Mouse (Mus musculus) midbrain, embryonic 13.5 days (tissue): ENCODE measurements around the gene Gm28308. TPM values are rescaled to one million over a fixed set of nuclear protein-coding genes. Genes with fewer than 3 reads are reported as not detected.
A peak's percentile ranks its signal among the peaks of the same experiment; 100 is the strongest.

ENCODE experiments used
- ATAC-seq: fragments of 200-750 bp; cut with Nextera tagmentation; 2 replicates; pipeline ENCODE4 v1.8.0; 2017; ENCODE audit warnings: mild to moderate bottlenecking, moderate TSS enrichment, moderate library complexity
- H3K27ac ChIP-seq: fragments of 300-500 bp; sonication (generic); 2 replicates; pipeline ENCODE4 v1.5.1; 2015; ENCODE audit warnings: inconsistent platforms, mild to moderate bottlenecking, moderate library complexity
- H3K27me3 ChIP-seq: fragments of 300-500 bp; sonication (generic); 2 replicates; pipeline ENCODE4 v1.6.1; 2015; ENCODE audit warnings: mild to moderate bottlenecking, inconsistent platforms
- H3K36me3 ChIP-seq: fragments of 300-500 bp; sonication (generic); 2 replicates; pipeline ENCODE4 v1.6.1; 2015; ENCODE audit warnings: mild to moderate bottlenecking, inconsistent platforms
- H3K4me1 ChIP-seq: fragments of 300-500 bp; sonication (generic); replicated peaks from 2 replicates; pipeline ENCODE4 v1.6.1; 2015; ENCODE audit warnings: inconsistent platforms
- H3K4me2 ChIP-seq: fragments of 300-500 bp; sonication (generic); replicated peaks from 2 replicates; pipeline ENCODE4 v1.6.1; 2015; ENCODE audit warnings: moderate library complexity, mild to moderate bottlenecking, inconsistent platforms
- H3K4me3 ChIP-seq: fragments of 300-500 bp; sonication (generic); replicated peaks from 2 replicates; pipeline ENCODE4 v1.5.1; 2015; ENCODE audit warnings: mild to moderate bottlenecking, inconsistent platforms
- H3K9ac ChIP-seq: fragments of 300-500 bp; sonication (generic); replicated peaks from 2 replicates; pipeline ENCODE4 v1.6.1; 2015; ENCODE audit warnings: mild to moderate bottlenecking, inconsistent platforms
- H3K9me3 ChIP-seq: fragments of 300-500 bp; sonication (generic); 2 replicates; pipeline ENCODE4 v1.6.1; 2016; ENCODE audit warnings: mild to moderate bottlenecking, inconsistent platforms
- WGBS: fragments of 180-500 bp; shearing (Covaris S2); methylation state at CpG from one replicate; pipeline ENCODE4 v1.1.7; 2015; 5-methylcytosine and 5-hydroxymethylcytosine counted together
- polyA plus RNA-seq: library from polyadenylated mRNA; unstranded; fragments of >200 nt; fragmentation: Nextera tagmentation; extraction: Ambion mirVana; gene quantifications from 2 replicates; pipeline ENCODE4 v1.2.1, GENCODE M21; 2015

The Gm28308 gene
- polyA plus RNA-seq, 1 experiment from 2014 or later, result not detected

- H3K9me3 ChIP-seq, result no peaks in the 10 kb centered on the region
- H3K36me3 ChIP-seq, result no peaks in the 10 kb centered on the region
- under 1% methylated on average over 14 of the region's 14 CpGs for WGBS
- no peak overlapping the region for H3K4me2 ChIP-seq
- no peak overlapping the region for H3K27ac ChIP-seq
- H3K4me3 ChIP-seq, result no peak overlapping the region
- peaks cover 10% of the 10 kb centered on the region for H3K4me1 ChIP-seq
- H3K27me3 ChIP-seq, result peaks cover 98% of the 10 kb centered on the region
- H3K9ac ChIP-seq, result no peak overlapping the region
- no peak for ATAC-seq
Observed at GRCm38 (mm10) chr6:52162611-52163365, 50.4 kb downstream of the Gm28308 start.

- no peaks in the 10 kb centered on the region for H3K9me3 ChIP-seq
- H3K4me1 ChIP-seq, result peaks cover 10% of the 10 kb centered on the region
- no peak overlapping the region for H3K4me2 ChIP-seq
- no peak overlapping the region for H3K27ac ChIP-seq
- no peaks in the 10 kb centered on the region for H3K36me3 ChIP-seq
- no peak for ATAC-seq
- no peak overlapping the region for H3K4me3 ChIP-seq
- H3K27me3 ChIP-seq, result peaks cover 98% of the 10 kb centered on the region
- H3K9ac ChIP-seq, result no peak overlapping the region
- 3% methylated on average over 1 of the region's 1 CpGs for WGBS
Observed at GRCm38 (mm10) chr6:52162093-52162380, 51.1 kb downstream of the Gm28308 start.

GRCm38 (mm10) chr6:52161336-52162092 is 51.6 kb downstream of the Gm28308 start:
- under 1% methylated on average over 8 of the region's 8 CpGs for WGBS
- no peak for ATAC-seq
- H3K4me1 ChIP-seq, result peaks cover 10% of the 10 kb centered on the region
- H3K9ac ChIP-seq, result no peak overlapping the region
- no peaks in the 10 kb centered on the region for H3K9me3 ChIP-seq
- peaks cover 98% of the 10 kb centered on the region for H3K27me3 ChIP-seq
- no peak overlapping the region for H3K27ac ChIP-seq
- H3K4me2 ChIP-seq, result no peak overlapping the region
- no peaks in the 10 kb centered on the region for H3K36me3 ChIP-seq
- H3K4me3 ChIP-seq, result no peak overlapping the region

GRCm38 (mm10) chr6:52160511-52161335 is 52.4 kb downstream of the Gm28308 start:
- Histone ChIP-seq H3K4me3 (no peak overlapping the region), H3K27me3 (peaks cover 98% of the 10 kb centered on the region), H3K9me3 (no peaks in the 10 kb centered on the region), H3K4me1 (peaks cover 10% of the 10 kb centered on the region), H3K4me2 (no peak overlapping the region), H3K27ac (no peak overlapping the region), H3K36me3 (no peaks in the 10 kb centered on the region), H3K9ac (no peak overlapping the region)
- ATAC-seq, result no peak
- WGBS, result 1% methylated on average over 30 of the region's 30 CpGs

- peaks cover 10% of the 10 kb centered on the region for H3K4me1 ChIP-seq
- H3K4me3 ChIP-seq, result no peak overlapping the region
- H3K27ac ChIP-seq, result no peak overlapping the region
- peaks cover 98% of the 10 kb centered on the region for H3K27me3 ChIP-seq
- H3K9ac ChIP-seq, result no peak overlapping the region
- WGBS, result 4% methylated on average over 9 of the region's 9 CpGs
- no peaks in the 10 kb centered on the region for H3K9me3 ChIP-seq
- no peak overlapping the region for H3K4me2 ChIP-seq
- H3K36me3 ChIP-seq, result no peaks in the 10 kb centered on the region
- no peak for ATAC-seq
Observed at GRCm38 (mm10) chr6:52159979-52160378, 53.2 kb downstream of the Gm28308 start.

- Histone ChIP-seq H3K36me3 (no peaks in the 10 kb centered on the region), H3K9me3 (no peaks in the 10 kb centered on the region), H3K27me3 (peaks cover 98% of the 10 kb centered on the region), H3K27ac (no peak overlapping the region), H3K4me3 (peak overlapping the region; percentile 45; the same call in 1 of the 2 replicates), H3K9ac (no peak overlapping the region), H3K4me2 (peak overlapping the region; percentile 80), H3K4me1 (peaks cover 10% of the 10 kb centered on the region)
- 4% methylated on average over 12 of the region's 12 CpGs for WGBS
- no peak for ATAC-seq
Observed at GRCm38 (mm10) chr6:52159164-52159761, 53.9 kb downstream of the Gm28308 start.

GRCm38 (mm10) chr6:52158276-52159051 is 54.7 kb downstream of the Gm28308 start, which contains the start of gene Hoxa1:
Gene Hoxa1, minus strand, starts transcription at chr6:52158317.
- peaks cover 10% of the 10 kb centered on the region for H3K4me1 ChIP-seq
- under 1% methylated on average over 55 of the region's 55 CpGs for WGBS
- H3K9ac ChIP-seq, result 0 out of 2 replicates have a peak within 1 kb of the TSS, but pooled peaks have one; percentile 23
- H3K27ac ChIP-seq, result no peak within 1 kb of the TSS
- peak within 1 kb of the TSS; percentile 45 for H3K4me3 ChIP-seq
- peaks cover 98% of the 10 kb centered on the region for H3K27me3 ChIP-seq
- no peaks in the 10 kb centered on the region for H3K36me3 ChIP-seq
- peak; percentile 79 for ATAC-seq
- no peaks in the 10 kb centered on the region for H3K9me3 ChIP-seq
- H3K4me2 ChIP-seq, result peak within 1 kb of the TSS; percentile 80

GRCm38 (mm10) chr6:52157466-52158275 is 55.5 kb downstream of the Gm28308 start:
- WGBS, result 1% methylated on average over 32 of the region's 32 CpGs
- peak; percentile 37 for ATAC-seq
- peak overlapping the region; percentile 45 for H3K4me3 ChIP-seq

GRCm38 (mm10) chr6:52156551-52157200 is 56.5 kb downstream of the Gm28308 start:
- H3K36me3 ChIP-seq, result no peaks in the 10 kb centered on the region
- WGBS, result 2% methylated on average over 20 of the region's 20 CpGs

More at GRCm38 (mm10) chr6:52157466-52158275, 55.5 kb downstream of the Gm28308 start:
- no peaks in the 10 kb centered on the region for H3K9me3 ChIP-seq
- H3K9ac ChIP-seq, result no peak overlapping the region
- no peak overlapping the region for H3K27ac ChIP-seq
- peaks cover 98% of the 10 kb centered on the region for H3K27me3 ChIP-seq
- no peaks in the 10 kb centered on the region for H3K36me3 ChIP-seq
- H3K4me2 ChIP-seq, result peak overlapping the region; percentile 80
- peaks cover 10% of the 10 kb centered on the region for H3K4me1 ChIP-seq

GRCm38 (mm10) chr6:52155471-52155870 is 57.7 kb downstream of the Gm28308 start:
- Histone ChIP-seq H3K36me3 (no peaks in the 10 kb centered on the region), H3K4me1 (peaks cover 10% of the 10 kb centered on the region), H3K4me3 (no peak overlapping the region), H3K9me3 (no peaks in the 10 kb centered on the region), H3K27ac (no peak overlapping the region), H3K9ac (no peak overlapping the region), H3K4me2 (no peak overlapping the region), H3K27me3 (peaks cover 100% of the 10 kb centered on the region)
- WGBS, result 39% methylated on average over 3 of the region's 3 CpGs
- no peak for ATAC-seq

More at GRCm38 (mm10) chr6:52156551-52157200, 56.5 kb downstream of the Gm28308 start:
- Histone ChIP-seq H3K27me3 (peaks cover 99% of the 10 kb centered on the region), H3K9ac (no peak overlapping the region), H3K4me2 (no peak overlapping the region), H3K4me1 (peaks cover 10% of the 10 kb centered on the region), H3K9me3 (no peaks in the 10 kb centered on the region), H3K27ac (no peak overlapping the region), H3K4me3 (no peak overlapping the region)
- no peak for ATAC-seq
